Mouse (Mus musculus) cerebellum, adult 18-20 months (tissue): ENCODE data around the gene Tsen2.

Experiments used
- DNase-seq, 2 experiments: peaks; one replicate each; pipeline ENCODE4 v3.0.0; 2021

Gene Tsen2

GRCm38 (mm10) chr6:115541676-115542275, 2.7 kb upstream of the Tsen2 start:
- no peak for DNase-seq

DNA sequence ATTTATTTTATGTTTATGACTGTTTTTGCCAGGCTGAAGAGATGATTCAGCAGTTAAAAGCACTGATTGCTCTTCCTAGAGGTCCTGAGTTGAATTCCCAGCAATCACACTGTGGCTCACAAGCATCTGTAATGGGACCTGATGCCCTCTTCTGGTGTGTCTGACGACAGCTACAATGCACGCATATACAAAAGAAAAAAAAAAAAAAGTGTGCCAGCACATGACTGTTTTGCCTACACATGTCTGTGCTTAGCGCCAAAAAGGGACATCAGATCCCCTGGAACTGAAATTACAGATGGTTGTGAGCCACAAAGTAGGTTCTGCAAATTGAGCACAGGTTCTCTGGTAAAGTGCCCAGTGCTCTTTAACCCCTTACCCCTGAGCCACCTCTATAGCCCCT, 2.1 kb upstream of the Tsen2 start:
- DNase-seq, result no peak

- DNase-seq, result peak; percentile 36 to 44
Observed at GRCm38 (mm10) chr6:115546276-115546675, 1.8 kb downstream of the Tsen2 start.

GRCm38 (mm10) chr6:115555485-115555884, 11.0 kb downstream of the Tsen2 start:
- DNase-seq, result no peak

DNA sequence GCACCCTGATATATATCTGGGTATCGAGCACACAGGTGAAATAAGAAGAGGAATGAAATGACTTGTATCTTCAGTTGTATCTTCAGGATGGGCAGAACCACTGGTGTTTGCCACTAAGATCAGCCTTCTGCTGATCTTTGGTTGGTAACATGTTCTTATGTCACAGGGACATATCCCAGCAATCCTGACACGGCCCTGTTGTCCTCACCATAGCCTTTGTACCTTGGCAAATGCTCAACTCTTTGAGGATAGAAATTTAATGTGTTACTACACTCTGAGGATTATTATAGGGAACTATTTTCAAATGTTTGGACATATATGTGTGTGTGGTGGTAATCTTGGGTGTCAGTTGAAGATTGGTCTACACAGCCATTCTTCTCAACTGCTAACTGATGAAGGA, 13.7 kb downstream of the Tsen2 start:
- no peak for DNase-seq

DNA sequence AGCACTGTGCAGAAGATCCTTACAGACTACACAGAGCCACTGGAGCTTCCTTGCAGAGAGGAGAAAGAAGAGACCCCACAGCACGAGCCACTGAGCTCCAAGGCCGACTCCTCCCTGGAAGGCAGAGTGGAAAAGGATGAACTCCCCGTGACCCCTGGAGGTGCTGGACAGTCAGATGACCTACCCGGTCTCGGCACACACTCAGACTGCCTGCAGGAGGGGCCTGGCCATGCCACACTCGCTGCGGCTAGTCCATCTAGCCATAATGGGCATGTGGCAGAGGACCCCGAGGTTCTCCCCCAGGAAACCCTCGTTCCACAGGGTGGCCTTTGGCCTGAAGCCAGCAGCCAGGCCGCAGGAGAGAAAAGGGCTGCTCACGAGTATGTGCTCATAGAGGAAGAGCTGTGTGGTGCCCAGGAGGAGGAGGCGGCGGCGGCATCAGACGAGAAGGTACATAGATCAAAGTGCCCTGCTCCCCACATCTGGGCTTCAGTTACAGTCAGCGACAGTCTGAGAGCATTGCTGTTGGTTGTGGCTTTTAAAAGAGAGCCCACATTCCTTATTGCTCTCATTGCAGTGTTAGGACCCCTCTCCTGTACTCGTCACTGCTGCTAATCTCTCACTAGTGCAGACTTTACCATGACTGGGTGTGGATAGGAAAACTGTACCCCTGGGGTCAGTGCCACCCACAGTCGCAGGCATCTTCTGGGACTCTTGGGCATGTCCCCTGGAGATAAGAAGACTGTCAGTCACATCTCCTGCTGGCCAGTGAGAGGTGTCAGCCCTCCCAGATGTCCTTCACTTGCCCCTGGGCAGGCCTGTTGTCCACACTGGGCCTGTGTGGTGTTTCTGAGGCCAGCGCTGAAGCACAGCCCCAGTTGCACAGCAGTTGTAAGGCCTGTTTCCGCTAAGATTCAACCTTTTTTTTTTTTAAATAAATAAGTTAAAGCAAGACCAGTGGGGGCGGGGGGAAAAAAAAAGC, 15.5 kb downstream of the Tsen2 start:
- no peak for DNase-seq

DNA sequence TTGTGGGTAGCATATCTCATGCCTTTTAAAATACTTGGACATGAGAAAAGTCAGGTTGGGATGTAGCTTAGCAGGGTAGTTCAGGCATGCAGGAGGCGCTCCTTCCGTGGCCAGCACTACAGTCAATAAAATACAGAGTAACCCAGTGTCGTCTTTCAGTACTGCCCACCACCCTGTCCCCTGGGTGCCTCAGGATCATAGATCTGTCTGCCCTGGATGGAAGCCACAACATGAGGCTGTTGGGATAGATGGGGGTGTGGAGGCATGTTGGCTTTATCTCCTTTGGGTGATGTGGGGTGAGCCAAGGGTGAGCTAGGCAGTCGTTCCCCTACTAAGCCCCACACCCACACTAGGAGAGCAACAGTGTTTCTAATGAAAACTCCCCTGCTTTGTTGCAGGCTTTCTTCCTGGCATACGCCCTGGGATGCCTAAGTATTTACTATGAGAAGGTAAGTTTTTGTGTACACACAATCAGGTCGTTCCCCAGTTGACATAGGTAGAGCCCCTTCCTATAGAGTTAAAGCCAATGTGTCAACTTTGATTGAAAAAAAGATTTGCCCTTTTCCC, 21.1 kb downstream of the Tsen2 start:
- DNase-seq, result no peak

- no peak for DNase-seq
Observed at GRCm38 (mm10) chr6:115574171-115574570, 29.7 kb downstream of the Tsen2 start.

GRCm38 (mm10) chr6:115577407-115577806, 32.9 kb downstream of the Tsen2 start:
- no peak for DNase-seq

DNA sequence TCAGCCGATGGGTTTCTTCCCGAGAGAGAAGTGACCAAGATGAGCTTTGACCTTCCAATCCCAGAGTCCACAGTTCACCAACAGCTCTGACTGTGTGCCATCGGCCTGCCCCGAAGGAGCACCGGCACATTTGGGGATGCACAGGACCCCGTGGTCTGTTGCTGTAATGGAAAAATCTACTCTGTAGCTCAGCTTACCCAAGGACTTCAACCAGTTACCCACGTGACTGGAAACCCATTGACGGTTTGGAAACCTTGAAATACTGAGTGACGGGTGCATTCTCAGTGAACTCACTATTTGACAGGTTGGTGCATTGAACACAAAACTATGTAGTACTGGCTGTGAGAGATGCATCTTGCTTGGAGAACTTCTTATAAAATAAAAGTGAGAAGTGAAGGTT, 33.5 kb downstream of the Tsen2 start:
- DNase-seq, result no peak

GRCm38 (mm10) chr6:115580810-115581209, 36.3 kb downstream of the Tsen2 start:
- DNase-seq, result no peak

GRCm38 (mm10) chr6:115582328-115583115, 38.1 kb downstream of the Tsen2 start:
- DNase-seq, result no peak

DNA sequence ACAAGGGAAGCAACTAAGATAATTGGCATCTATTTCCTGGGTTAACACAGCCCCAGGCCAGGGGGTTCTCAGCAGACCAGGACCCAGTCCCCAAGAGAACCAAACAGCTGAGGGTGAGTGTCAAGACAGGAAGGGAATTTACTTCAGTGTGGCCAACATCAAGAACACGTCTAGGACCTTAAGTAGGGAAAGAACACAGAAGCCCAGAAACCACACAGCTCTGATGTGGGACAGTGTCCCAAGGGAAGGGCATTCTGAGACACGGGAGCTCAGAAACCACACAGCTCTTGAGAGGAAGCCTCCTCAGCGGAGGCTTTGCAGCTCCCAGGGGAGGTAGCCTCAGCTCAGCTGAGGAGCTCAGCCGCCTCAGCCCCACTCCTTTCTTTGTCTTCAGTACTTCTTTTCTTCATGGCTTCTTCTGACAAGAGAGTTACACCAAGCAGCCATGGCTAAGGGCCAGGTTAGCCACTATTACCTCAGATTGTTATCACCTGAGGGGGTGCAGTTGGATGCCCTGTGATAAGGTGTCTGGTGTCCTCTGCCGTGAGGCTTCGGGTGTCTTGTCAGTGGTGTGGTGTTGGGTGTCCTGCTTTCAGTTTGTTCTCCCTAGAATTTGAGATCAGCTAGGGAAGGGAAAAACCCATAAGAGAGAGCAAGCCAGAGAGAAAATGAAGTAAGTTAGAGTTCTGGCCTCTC, 39.1 kb downstream of the Tsen2 start:
- no peak for DNase-seq

DNA sequence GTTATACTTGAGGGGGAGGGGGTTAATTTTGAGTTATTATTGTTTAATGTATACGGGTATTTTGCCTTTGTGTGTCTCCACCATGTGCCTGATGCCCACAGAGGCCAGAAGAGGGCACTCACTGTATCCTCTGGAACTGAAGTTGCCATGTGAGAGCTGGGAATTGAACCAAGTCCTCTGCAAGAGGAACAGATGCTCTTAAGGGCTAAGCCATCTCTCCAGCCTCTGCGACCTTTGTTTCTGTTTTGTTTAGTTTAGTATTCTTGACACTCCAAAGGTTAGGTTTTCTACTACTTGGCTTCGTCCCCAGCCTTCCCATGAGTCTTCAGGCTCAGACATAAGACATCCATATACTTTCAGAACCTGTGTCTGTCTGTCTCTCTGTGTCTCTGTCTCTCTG, 39.7 kb downstream of the Tsen2 start:
- DNase-seq, result no peak

DNA sequence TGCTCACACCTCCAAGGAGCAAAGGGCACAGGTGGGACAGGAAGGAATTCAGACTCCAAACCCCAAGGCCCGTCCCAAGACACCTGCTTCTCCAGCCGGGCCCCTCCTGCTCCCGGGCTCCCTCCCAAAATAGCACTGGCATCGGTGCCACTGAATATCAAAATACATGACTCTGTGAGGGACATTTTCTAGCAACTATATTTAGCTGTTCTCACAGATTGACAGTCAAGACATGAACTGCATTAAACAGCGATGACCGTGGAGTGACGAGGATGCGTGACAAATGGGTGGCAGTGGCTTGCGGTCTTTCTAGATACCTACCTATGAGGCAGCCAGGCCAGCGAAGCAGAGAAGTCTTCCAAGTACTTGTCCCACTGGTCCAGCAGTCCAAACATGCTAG, 41.9 kb downstream of the Tsen2 start:
- no peak for DNase-seq

- DNase-seq, result no peak
Observed at GRCm38 (mm10) chr6:115591692-115592359, 47.4 kb downstream of the Tsen2 start.

GRCm38 (mm10) chr6:115592458-115592857, 48.0 kb downstream of the Tsen2 start, which contains the start of gene Mkrn2os:
TSS of gene Mkrn2os (minus strand) at chr6:115592576.
- DNase-seq, result no peak

DNA sequence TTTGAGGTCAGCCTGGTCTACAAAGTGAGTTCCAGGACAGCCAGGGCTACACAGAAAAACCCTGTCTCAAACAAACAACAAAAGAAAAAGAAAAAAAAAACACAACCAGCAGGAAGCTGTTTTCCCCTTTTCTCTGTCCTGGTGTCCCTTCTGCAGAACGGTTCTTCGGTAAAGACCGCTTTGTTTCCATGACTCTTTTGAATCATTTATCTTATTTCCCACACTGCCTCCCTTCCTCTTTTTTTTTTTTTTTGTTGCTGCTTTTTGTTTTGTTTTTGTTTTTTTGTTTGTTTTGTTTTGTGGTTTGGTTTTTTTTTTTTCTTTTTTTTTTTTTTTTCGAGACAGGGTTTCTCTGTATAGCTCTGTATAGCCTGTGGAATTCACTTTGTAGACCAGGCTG, 48.8 kb downstream of the Tsen2 start:
- DNase-seq, result no peak

DNA sequence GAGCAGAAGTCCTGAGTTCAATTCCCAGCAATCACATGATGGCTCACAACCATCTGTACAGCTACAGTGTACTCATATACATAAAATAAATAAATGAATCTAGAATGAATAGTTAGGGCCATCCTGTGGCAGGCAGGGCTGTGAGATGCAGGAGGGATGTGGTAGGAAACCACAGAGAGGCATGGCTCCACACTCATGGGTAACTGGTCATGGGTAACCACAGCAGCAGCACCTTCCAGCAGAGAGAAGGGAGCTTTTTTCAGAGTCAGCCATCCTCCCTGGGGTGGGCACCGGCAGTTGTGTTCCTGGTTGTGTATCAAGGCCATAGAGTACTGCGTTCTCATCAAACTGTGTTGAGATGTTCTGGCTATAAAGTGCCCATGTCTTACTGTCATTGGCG, 50.0 kb downstream of the Tsen2 start:
- no peak for DNase-seq

GRCm38 (mm10) chr6:115595667-115596066, 51.2 kb downstream of the Tsen2 start:
- DNase-seq, result no peak

- DNase-seq, result peak in 1 of 2 experiments; percentile 28
Observed at GRCm38 (mm10) chr6:115601322-115601714, 56.9 kb downstream of the Tsen2 start.
